Mouse (Mus musculus) naive thymus-derived CD4-positive, alpha-beta T cell, adult 2 months (primary cell): Measurements from ENCODE around the gene Gm21974.
"Not testable (repeated sequence)": the region's sequence is repeated elsewhere in the genome, so short reads cannot be mapped to it uniquely, and the experiment has no call there.

ENCODE experiments used
- DNase-seq: peaks from one replicate; pipeline ENCODE4 v3.0.0-alpha.2; 2011; ENCODE audit warnings: low read depth

Gm21974 gene

DNA sequence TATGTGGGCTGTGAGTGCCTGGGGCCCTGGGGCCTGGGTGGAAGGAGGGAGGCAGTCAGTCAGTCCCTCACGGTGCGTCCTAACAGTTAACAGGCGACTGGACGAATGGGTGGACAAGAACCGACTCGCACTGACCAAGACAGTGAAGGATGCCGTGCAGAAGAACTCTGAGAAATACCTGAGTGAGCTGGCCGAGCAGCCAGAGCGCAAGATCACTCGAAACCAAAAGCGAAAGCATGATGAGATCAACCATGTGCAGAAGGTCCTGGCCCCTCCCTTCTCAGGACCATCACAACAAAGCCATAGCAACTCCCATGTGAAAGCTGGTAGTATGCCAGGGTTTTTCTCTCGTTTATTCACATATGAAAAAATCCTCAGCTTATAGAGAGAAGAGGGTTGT lies 20.0 kb upstream of the Gm21974 start:
- no peak for DNase-seq

- DNase-seq, result no peak
Observed at GRCm38 (mm10) chr7:127912938-127913337, 17.7 kb upstream of the Gm21974 start.

GRCm38 (mm10) chr7:127912190-127912871 lies 17.1 kb upstream of the Gm21974 start, which contains the start of gene Kat8:
TSS of gene Kat8 (plus strand) at chr7:127912516.
- DNase-seq, result peak; percentile 93

DNA sequence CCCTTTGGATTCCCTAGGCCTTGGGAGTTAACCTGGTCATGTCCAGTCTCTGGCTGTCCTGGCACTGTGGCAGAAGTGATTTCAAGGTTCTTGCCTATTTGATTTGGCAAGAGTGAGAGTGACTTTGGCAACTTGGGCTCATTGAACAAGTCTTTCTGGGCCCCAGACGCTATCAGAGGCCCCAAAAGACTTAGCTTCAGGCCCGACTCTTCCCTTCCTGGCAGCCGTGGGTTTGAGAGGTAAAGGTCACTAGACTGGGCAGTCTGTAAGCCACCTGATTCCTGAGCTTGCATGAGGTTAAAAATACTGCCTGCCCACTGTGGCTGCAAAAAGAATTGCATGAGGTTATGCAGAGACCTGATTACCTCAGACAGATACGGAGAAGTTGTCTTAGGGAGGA lies 13.4 kb upstream of the Gm21974 start:
- DNase-seq, result no peak

DNA sequence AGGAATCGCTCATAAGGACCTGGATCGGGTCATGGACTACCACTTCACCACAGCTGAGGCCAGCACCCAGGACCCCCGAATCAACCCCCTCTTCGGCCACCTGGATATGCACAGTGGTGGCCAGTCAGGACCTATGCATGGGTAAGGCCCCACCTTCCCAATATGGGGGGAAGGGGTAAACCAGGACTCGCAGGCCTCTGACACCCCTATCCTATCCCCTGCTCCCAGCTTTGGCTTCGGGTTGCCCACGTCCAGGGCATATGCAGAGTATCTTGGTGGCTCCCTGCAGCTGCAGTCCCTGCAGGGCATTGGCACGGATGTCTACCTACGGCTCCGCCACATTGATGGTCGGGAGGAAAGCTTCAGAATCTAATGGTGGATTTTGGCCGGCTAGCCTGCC lies 12.7 kb upstream of the Gm21974 start:
- no peak for DNase-seq

DNA sequence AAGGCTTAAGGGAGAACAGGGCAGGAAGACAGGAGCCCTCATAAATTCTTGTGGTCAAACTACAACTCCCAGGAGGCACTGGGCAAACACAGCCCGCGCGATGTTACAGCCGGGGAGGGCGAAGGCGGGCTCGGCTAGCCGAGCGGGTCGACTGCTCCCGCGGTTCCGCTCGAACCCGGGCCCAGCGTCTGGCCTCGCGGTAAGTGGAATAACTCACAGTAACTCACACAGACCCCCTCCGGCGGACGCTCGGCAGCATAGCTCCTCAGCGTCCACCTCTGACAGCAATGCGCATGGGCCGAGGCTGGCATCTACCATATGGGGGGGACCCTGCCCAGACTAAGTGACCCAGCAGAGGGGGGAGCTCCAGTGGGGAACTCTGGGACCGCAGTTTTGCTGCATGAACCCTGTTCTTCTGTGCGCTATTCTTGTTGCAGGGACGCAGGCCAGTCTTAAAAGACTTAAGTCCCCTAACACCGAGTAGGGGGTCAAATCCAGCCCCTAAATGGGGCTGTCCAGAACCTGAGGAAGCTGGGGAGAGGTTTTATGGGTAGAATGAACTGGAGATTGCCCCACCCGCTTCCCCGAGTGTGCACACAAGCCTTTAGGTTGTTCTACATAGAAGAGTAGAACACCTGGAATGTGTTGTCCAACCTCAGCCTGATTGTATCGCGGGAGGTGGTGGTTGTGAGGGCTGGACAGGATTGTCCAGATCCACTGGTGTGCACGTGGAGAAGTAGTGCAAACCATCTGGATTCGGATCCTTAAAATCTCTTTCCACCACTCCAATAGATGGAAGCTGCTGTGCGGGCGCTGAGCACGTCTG lies 8.9 kb upstream of the Gm21974 start, which contains the start of gene Bckdk:
Gene Bckdk (plus strand): TSS at position 112 of the 826 bp plus-strand sequence.
- DNase-seq, result peak; percentile 72

- no peak for DNase-seq
Observed at GRCm38 (mm10) chr7:127901772-127902171, 6.5 kb upstream of the Gm21974 start.

- DNase-seq, result no peak
Observed at GRCm38 (mm10) chr7:127899997-127900396, 4.7 kb upstream of the Gm21974 start.

DNA sequence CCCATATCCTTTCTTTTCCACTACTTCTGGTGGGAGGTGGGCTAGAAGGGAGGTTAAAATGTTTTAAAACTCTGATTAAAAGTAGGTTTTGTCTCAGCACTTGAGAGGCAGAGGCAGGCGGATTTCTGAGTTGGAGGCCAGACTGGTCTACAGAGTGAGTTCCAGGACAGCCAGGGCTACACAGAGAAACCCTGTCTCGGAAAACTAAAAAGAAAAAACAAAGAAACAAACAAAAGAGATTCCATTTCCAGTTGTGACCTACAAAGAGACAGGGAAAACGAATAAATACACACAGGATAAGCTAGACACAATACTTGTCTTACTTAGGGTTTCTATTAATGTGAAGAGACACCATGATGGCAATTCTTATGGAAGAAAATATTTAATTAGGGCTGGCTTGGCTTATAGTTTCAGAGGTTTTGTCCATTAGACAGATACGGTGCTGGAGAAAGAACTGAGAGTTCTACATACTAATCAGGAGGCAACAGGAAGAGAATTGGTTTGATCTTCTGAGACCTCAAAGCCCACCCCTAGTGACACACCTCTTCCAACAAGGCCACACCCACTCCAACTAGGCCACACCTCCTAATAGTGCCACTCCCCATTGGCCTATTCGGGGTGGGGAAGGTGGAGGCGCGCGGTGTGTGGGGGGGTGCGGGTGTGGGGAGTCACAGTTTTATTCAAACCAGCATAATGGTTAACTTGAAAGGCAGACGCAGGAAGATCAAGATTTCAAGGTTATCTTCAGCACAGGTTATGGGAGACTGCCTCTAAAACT lies 3.1 kb upstream of the Gm21974 start:
- peak; percentile 68 for DNase-seq

DNA sequence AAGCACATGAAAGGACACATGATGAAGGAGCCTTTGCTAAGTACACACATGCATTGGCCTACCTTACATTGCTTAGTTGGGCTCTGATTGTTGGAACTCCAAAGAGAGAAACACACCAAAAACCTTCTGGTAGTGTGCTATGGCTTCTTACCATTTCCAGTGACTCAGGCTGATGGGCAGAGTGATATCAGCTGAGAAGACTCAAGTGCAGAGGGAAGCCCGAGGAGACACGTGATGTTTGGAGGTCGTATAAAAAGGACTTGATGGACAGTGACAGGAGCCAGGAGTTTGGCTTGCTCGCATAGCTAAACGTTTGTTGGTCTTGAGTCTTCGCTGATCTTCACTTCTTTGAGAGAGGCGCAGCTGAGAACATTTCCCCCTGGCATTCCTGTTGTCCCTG lies 2.3 kb upstream of the Gm21974 start:
- DNase-seq, result no peak

DNA sequence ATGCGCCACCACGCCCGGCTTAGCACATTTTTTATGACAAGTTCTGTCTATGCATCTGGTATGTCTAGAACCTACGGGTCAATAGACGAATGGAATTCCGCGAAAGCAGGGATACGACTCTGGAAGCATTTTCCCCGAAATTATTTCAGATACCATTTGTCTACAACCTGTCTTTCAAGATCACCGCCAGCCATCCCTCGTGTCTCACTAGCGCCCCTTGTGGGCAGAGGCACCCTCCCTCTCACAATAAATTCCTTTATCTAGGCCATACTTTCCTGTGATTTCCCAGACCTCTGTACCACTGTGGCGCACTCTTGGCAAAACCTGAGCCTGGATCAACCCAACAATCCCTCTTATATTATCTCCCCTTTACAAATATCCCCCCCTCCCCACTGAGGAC lies 1.1 kb upstream of the Gm21974 start:
- peak; percentile 81 for DNase-seq

DNA sequence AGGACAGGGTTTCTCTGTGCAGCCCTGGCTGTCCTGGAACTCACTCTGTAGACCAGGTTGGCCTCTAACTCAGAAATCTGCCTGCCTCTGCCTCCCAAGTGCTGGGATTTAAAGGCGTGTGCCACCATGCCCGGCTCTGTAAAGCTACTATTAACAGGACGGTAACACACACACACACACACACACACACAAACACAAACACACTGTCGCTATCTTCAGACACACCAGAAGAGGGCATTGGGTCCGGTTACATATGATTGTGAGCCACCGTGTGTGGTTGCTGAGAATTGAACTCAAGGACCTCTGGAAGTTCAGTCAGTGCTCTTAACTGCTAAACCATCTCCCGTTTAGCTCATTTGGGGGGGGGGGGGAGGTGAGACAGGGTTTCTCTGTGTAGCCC lies 637 bp upstream of the Gm21974 start:
- not testable (repeated sequence) for DNase-seq

DNA sequence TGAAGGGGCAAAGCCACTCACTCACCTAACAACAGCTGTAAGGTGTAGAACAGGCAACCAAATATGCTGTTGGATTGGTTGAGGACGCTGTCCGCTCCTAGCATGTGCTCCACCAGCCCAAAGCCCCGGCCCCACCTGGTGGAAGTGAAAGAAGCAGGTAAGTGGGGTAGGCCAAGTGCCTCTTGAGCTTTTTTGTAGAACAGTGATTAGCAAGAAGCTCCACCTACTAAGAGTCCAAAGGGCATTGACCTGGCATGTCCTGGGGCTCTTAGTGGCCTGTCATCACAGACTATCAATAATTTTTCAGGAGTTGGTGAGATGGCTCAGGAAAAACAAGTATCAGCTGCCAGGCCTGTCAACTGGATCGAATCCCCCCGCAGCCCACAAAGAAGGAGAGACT lies 774 bp downstream of the Gm21974 start:
- no peak for DNase-seq

DNA sequence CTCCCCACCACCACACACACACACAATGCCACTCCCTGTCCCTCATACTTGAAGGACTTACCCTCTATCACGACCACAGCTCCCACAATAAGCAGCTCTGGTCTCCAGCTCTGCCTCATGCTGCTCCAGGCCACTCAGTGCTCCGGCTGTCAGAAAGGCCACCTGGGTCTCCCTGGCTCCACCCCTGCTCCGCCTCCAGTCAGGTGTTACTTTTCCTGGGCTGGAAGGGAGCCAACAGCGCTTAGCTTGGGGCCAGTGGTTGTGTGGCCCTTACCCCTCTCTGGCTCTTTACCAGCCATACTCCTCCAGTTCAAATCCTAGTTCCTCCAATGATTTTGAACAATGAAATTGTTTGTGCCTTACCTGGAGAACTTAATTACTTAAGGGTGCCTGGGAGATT lies 4.5 kb downstream of the Gm21974 start, which contains the start of gene Prss53:
Gene Prss53 (minus strand): TSS at position 173 of the 400 bp plus-strand sequence.
- DNase-seq, result no peak

DNA sequence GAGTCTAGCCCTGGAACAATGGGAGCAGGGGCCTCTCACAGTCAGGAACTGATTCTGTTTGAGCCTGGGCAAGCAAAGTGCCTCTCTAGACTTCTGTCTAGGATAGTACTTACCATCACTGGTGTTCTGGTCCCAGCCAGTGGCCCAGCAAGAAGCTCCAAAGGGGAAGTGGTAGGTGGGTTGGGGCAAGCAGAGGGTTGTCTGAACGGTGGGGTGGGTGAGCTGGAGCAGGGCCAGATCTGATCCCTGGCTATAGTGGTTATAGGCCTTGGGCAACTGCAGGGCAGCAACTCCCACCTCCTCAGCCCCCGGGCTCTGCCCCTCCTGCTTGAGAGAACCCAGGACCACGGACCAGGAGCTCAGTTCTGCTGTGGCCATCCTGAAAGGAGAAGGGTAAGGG lies 6.4 kb downstream of the Gm21974 start:
- no peak for DNase-seq

DNA sequence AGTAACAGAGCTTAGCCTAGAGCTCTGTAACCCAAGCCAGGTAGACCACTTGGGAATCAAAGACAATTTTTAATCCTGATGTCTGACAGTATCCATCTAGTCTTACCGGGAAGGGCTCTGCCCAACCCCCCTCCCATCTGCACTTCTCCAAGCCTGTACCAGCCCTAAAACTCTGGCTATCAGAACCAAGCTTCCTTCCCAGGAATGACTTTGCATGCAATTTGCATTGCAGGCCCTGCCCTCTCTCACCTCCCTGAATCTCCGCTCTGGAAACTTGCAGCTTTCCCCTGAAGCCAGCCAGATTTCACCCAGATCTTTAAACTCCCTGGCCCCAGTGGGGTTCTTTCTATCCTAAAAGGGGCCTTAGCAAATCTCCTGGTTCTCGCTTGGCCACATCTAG lies 7.5 kb downstream of the Gm21974 start:
- no peak for DNase-seq

DNA sequence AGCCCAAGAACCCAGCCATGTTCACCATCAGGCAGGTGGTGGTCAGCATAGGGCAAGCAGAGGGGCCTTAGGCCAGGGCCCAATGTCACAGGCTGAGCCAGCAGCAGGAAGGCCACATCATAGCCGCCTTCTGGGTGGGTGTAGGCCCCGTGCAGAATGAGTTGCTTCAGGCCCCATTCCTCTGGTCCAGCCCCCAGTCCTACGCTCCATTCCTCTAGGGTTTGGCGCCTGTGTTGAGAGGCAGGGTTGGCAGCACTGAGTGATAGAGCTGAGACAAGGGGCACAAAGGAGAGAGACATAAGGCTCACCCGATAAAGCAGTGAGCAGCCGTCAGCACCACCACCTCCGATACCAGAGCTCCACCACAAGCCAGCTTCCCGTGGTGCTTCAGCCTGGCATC lies 8.1 kb downstream of the Gm21974 start:
- DNase-seq, result no peak

- DNase-seq, result no peak
Observed at GRCm38 (mm10) chr7:127886551-127886950, 8.7 kb downstream of the Gm21974 start.

GRCm38 (mm10) chr7:127885951-127886350 lies 9.3 kb downstream of the Gm21974 start:
- DNase-seq, result no peak

GRCm38 (mm10) chr7:127880431-127880830 lies 14.8 kb downstream of the Gm21974 start:
- DNase-seq, result no peak

- no peak for DNase-seq
Observed at GRCm38 (mm10) chr7:127879301-127879700, 16.0 kb downstream of the Gm21974 start.
